Mouse (Mus musculus): ENCODE data around the gene Gm45716.

Gene Gm45716

DNA sequence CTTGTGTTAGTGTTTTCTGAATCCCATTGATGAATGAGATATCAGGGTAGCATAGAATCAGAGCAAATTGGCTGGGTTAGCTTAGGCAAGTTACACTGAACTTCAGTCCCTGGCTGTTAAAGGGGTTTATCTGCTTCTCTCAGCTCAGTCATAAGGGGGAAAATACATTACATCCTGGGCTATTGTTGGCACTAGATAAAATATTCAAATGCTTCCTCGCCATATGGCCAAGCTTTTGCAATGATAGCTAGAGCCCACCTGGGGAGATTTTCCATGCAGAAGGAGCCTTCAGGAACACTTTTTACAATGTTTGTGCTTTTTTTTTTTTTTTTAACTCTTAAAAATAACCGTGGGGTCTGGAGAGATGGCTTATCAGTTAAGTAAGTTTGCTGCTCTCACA, 96.6 kb downstream of the Gm45716 start:
- no peak for DNase-seq (ENCODE audit: low spot score)

DNA sequence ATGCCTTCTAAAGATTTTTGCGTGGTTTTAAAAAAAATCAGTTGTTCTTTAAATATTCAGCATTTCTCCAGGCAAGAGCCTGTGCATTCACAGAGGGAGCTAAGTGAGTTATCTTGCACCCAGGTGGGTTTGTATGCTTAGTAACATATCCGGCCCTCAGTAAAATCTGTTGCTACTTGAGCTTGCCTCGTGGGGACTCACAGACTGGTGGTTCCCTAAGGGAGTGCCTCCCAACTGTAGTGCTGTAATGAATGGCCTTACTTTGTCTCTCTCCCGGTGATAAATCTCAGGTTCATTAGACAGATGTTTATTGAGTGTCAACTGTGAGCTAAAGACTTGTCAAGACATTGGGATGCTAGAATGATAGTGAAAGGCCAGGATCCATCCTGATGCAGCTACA, 97.1 kb downstream of the Gm45716 start:
- no peak for DNase-seq (ENCODE audit: low spot score)

DNA sequence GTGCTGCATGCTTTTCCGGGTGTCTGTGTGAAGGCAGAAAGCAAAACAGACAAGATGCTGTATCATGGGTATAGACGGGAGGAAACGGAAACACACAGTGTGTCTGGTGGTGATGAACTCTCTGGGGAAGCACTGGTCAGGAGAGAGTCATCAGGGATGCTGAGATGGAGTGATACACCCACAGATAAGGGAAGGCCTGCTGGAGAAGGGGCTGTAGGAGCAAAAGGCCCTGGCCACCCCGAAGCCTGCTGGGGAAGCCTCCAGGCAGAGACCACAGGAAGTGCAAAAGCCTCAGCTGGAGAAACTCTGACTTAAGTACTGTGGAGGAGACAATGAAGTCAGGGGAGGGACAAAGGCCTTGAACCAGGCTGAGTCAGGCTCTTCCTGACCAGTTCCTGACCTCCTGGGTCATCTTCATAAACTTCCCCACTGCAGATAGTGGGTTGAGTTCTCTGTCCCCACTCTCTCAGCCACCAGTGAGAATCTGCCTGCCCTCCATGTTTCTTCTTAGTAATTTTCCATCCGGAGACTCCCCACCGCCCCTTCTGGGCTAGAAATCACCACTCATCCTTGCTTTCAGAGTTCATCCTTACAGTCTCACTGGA, 99.2 kb downstream of the Gm45716 start:
- DNase-seq (ENCODE audit: low spot score) = no peak

DNA sequence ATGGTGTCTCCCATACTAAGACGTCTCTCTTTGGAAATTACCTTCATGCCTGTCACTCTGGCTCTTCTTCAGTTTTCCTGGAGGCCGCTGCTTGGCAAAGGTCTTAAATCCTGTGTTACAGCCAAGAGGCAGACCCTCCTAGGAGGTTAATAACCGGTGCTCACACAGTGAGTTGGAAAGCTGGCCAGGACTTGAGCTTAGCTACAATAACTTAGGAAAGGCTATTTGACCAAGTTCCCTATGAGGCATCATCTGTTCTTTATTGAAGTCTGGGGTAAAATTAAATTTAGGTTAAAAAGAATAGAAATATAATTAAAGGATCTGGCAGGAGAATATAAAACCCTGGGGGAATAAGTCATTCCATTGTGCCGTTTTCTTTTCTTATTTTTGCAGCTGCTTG, 103.7 kb downstream of the Gm45716 start:
- DNase-seq (ENCODE audit: low spot score) = no peak

GRCm38 (mm10) chr11:90292766-90293165, 105.3 kb downstream of the Gm45716 start:
- no peak for DNase-seq (ENCODE audit: low spot score)

DNA sequence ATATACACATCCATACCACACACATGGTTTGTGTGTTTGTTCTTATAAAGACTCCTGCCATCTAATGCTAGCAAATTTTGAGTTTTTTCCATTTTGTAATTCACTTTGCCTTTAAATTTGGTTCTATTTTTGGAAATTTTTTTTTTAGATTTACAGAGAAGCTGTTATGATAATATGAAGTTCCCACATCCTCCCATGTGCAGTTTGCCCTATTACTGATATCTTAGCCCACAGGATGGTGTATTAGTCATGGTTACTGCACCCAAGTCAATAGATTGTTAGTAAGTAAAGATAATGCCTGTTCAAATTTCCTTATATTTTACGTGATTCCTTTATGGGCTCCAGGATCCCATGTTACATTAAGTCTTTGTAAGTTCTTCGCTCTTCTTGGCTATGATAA, 107.1 kb downstream of the Gm45716 start:
- no peak for DNase-seq (ENCODE audit: low spot score)
